Mouse (Mus musculus) retina, adult 2 months (tissue): ENCODE data around the gene Zdhhc6.

Experiments used
- DNase-seq: peaks from one replicate; pipeline ENCODE4 v3.0.0-alpha.2; 2012; ENCODE audit warnings: low read depth, low spot score

Zdhhc6 gene

GRCm38 (mm10) chr19:55258514-55258913 is 57.3 kb downstream of the Zdhhc6 start:
- DNase-seq, result no peak

- no peak for DNase-seq
These were observed 58.0 kb downstream of the Zdhhc6 start for GRCm38 (mm10) chr19:55257656-55258375.

GRCm38 (mm10) chr19:55256156-55256555 is 59.7 kb downstream of the Zdhhc6 start:
- DNase-seq, result no peak

- no peak for DNase-seq
These were observed 61.3 kb downstream of the Zdhhc6 start for GRCm38 (mm10) chr19:55254513-55255016.

GRCm38 (mm10) chr19:55253570-55254441 is 62.0 kb downstream of the Zdhhc6 start:
- DNase-seq, result peak; percentile 8

- peak; percentile 9 for DNase-seq
These were observed 62.6 kb downstream of the Zdhhc6 start for GRCm38 (mm10) chr19:55253239-55253569.

GRCm38 (mm10) chr19:55251383-55252124 is 64.3 kb downstream of the Zdhhc6 start, which contains the start of gene Acsl5:
TSS of gene Acsl5 (plus strand) at chr19:55251938.
- no peak for DNase-seq

- no peak for DNase-seq
These were observed 65.4 kb downstream of the Zdhhc6 start for GRCm38 (mm10) chr19:55250451-55250850.

- no peak for DNase-seq
These were observed 67.8 kb downstream of the Zdhhc6 start for GRCm38 (mm10) chr19:55247991-55248520.

GRCm38 (mm10) chr19:55247563-55247962 is 68.3 kb downstream of the Zdhhc6 start:
- no peak for DNase-seq

- DNase-seq, result no peak
These were observed 71.0 kb downstream of the Zdhhc6 start for GRCm38 (mm10) chr19:55244791-55245231.

- no peak for DNase-seq
These were observed 74.6 kb downstream of the Zdhhc6 start, which contains the start of gene Gucy2g for GRCm38 (mm10) chr19:55241186-55241645. TSS of gene Gucy2g (minus strand) at chr19:55241236.

- DNase-seq, result no peak
These were observed 75.9 kb downstream of the Zdhhc6 start for GRCm38 (mm10) chr19:55239766-55240426.

- no peak for DNase-seq
These were observed 79.3 kb downstream of the Zdhhc6 start for GRCm38 (mm10) chr19:55236564-55236963.

- no peak for DNase-seq
These were observed 79.8 kb downstream of the Zdhhc6 start for GRCm38 (mm10) chr19:55236026-55236425.

GRCm38 (mm10) chr19:55232136-55232535 is 83.7 kb downstream of the Zdhhc6 start:
- no peak for DNase-seq

GRCm38 (mm10) chr19:55231081-55231480 is 84.8 kb downstream of the Zdhhc6 start:
- no peak for DNase-seq

GRCm38 (mm10) chr19:55227135-55227534 is 88.7 kb downstream of the Zdhhc6 start:
- DNase-seq, result no peak

- no peak for DNase-seq
These were observed 89.2 kb downstream of the Zdhhc6 start for GRCm38 (mm10) chr19:55226621-55227020.

GRCm38 (mm10) chr19:55222268-55222667 is 93.6 kb downstream of the Zdhhc6 start:
- no peak for DNase-seq
